Mouse (Mus musculus) small intestine, adult 2 months (tissue): ENCODE results near the gene Gstt3.

Source experiments
- CTCF ChIP-seq: fragments of 200-500 bp; IDR thresholded peaks from 2 replicates; pipeline ENCODE4 v1.5.1; 2012; ENCODE audit warnings: low read depth, mild to moderate bottlenecking, control low read depth, inconsistent platforms, low read length, moderate library complexity, mixed read lengths; ENCODE audit not compliant: insufficient replicate concordance, insufficient read length; ENCODE audit errors: extremely low read depth
- POLR2A ChIP-seq: fragments of 200-500 bp; IDR thresholded peaks from 2 replicates; pipeline ENCODE4 v1.6.1; 2012; ENCODE audit warnings: low read depth, mild to moderate bottlenecking, control low read depth, inconsistent platforms, low read length, moderate library complexity

DNA sequence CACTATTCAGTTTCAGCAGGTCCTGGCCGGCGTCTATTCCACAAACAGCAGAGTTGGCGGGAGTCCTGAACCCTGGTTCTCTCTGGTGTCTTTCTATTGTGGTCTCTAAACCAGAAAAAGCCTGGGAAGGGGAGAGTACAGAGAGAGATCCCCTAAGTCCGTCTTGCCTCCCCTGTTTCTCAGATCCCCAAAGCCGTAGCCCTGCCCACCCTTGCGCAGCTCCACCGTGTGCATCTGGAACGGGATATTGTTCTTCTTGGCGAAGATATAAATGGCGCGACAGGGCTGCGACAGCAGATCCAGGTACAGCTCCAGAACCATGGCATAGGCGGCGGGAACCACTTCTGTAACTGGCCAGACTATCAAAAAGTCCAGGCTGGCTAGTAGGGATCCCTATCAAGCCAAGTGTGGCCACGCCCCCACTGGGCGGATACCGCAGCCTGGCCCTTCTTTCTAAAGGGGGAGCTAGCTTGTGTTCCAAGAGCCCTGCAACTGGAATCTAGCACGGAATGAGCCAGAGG, 17.0 kb upstream of the Gstt3 start, which contains the start of gene Gstt1:
- no peak for TF ChIP-seq POLR2A
- TF ChIP-seq CTCF = no peak
